Mouse (Mus musculus): Measurements from ENCODE around the gene Wbp2. TPM values are rescaled to one million over a fixed set of nuclear protein-coding genes. Genes with fewer than 3 reads are reported as not detected.
A peak's percentile ranks its signal among the peaks of the same experiment; 100 is the strongest.

Wbp2 gene
- total RNA-seq, 2 experiments from 2014 or later, result 402 to 404 TPM

- DNase-seq, result peak; percentile 98
Measured at GRCm38 (mm10) chr11:116030088-116030897, 56.5 kb downstream of the Wbp2 start, which contains the start of gene Unk. TSS of gene Unk (plus strand) at chr11:116030322.

GRCm38 (mm10) chr11:116029086-116029865 lies 57.5 kb downstream of the Wbp2 start:
- DNase-seq, result no peak

Other genes starting within 250 kb of the Wbp2 start
- under 1 TPM in 1 of 2 experiments, not detected in 1; 0.20 TPM for gene Myo15b, start 228.6 kb downstream of the Wbp2 start, total RNA-seq (2021)
- under 1 TPM in 1 of 2 experiments, not detected in 1; 0.72 TPM for gene Smim5, start 187.0 kb downstream of the Wbp2 start, total RNA-seq (2021)
- gene Smim6, start 175.0 kb downstream of the Wbp2 start, total RNA-seq (2021), result not detected
- 10 to 100 TPM; 52.2 to 58.2 TPM for gene Sap30bp, start 153.7 kb downstream of the Wbp2 start, total RNA-seq (2021)
- gene Recql5, start 153.5 kb downstream of the Wbp2 start, total RNA-seq (2021), result 10 to 100 TPM; 30.4 to 35.1 TPM
- 1 to 10 TPM; 8.2 to 9.7 TPM for gene Itgb4, start 112.3 kb downstream of the Wbp2 start, total RNA-seq (2021)
- gene Galk1, start 74.3 kb downstream of the Wbp2 start, total RNA-seq (2021), result 10 to 100 TPM; 13.4 to 14.2 TPM
- 100 to 1,000 TPM; 263 to 275 TPM for gene H3f3b, start 59.0 kb downstream of the Wbp2 start, total RNA-seq (2021)
- 10 to 100 TPM; 19.4 to 21.9 TPM for gene Unk, start 56.7 kb downstream of the Wbp2 start, total RNA-seq (2021)
- 1 to 10 TPM; 1.9 to 2.4 TPM for gene Unc13d, start 9.0 kb downstream of the Wbp2 start, total RNA-seq (2021)
- gene Trim47, start 40.2 kb upstream of the Wbp2 start, total RNA-seq (2021), result 1 to 10 TPM; 4.4 to 4.6 TPM
- gene Trim65, start 44.1 kb upstream of the Wbp2 start, total RNA-seq (2021), result 1 to 10 TPM; 7.1 to 8.0 TPM
- gene Mrpl38, start 51.9 kb upstream of the Wbp2 start, total RNA-seq (2021), result 10 to 100 TPM; 55.1 to 58.2 TPM
- 10 to 100 TPM; 80.9 to 95.6 TPM for gene Fbf1, start 81.2 kb upstream of the Wbp2 start, total RNA-seq (2021)
- 10 to 100 TPM; 36.1 to 45.4 TPM for gene Ten1, start 111.9 kb upstream of the Wbp2 start, total RNA-seq (2021)
- 100 to 1,000 TPM; 119 to 126 TPM for gene Acox1, start 112.0 kb upstream of the Wbp2 start, total RNA-seq (2021)
- gene Evpl, start 151.1 kb upstream of the Wbp2 start, total RNA-seq (2021), result under 1 TPM; 0.25 to 0.85 TPM
- gene Srp68, start 187.2 kb upstream of the Wbp2 start, total RNA-seq (2021), result 10 to 100 TPM; 60.7 to 66.0 TPM
- not detected for gene Galr2, start 193.9 kb upstream of the Wbp2 start, total RNA-seq (2021)
- gene Exoc7, start 220.2 kb upstream of the Wbp2 start, total RNA-seq (2021), result 10 to 100 TPM; 77.1 to 80.9 TPM
- gene Foxj1, start 248.4 kb upstream of the Wbp2 start, total RNA-seq (2021), result 1 to 10 TPM; 4.3 to 5.8 TPM